Mouse (Mus musculus): Measurements from ENCODE around the gene Myh10. TPM values are rescaled to one million over a fixed set of nuclear protein-coding genes. Genes with fewer than 3 reads are reported as not detected.

Myh10 gene
- total RNA-seq, 2 experiments from 2014 or later: 79.4 to 100 TPM

GRCm38 (mm10) chr11:68742658-68743057 lies 51.3 kb downstream of the Myh10 start:
- DNase-seq: no peak
- intact Hi-C loops (cut with DNase I): no loop called here

- intact Hi-C loops (cut with DNase I): no loop called here
- DNase-seq: no peak
These were observed 52.8 kb downstream of the Myh10 start for GRCm38 (mm10) chr11:68744150-68744549.

GRCm38 (mm10) chr11:68745374-68746200 lies 54.2 kb downstream of the Myh10 start:
- DNase-seq: no peak
- intact Hi-C loops (cut with DNase I): no loop called here

GRCm38 (mm10) chr11:68748121-68748520 lies 56.8 kb downstream of the Myh10 start:
- DNase-seq: no peak
- intact Hi-C loops (cut with DNase I): no loop called here

- no peak for DNase-seq
- intact Hi-C loops (cut with DNase I): no loop called here
These were observed 58.8 kb downstream of the Myh10 start for GRCm38 (mm10) chr11:68750206-68750605.

GRCm38 (mm10) chr11:68750938-68751337 lies 59.6 kb downstream of the Myh10 start:
- DNase-seq: no peak
- intact Hi-C loops (cut with DNase I): no loop called here

GRCm38 (mm10) chr11:68754283-68754682 lies 62.9 kb downstream of the Myh10 start:
- intact Hi-C loops (cut with DNase I): no loop called here

GRCm38 (mm10) chr11:68756456-68757348 lies 65.3 kb downstream of the Myh10 start:
- DNase-seq: no peak
- intact Hi-C loops (cut with DNase I): no loop called here

More at GRCm38 (mm10) chr11:68754283-68754682, 62.9 kb downstream of the Myh10 start:
- no peak for DNase-seq

- DNase-seq: no peak
- intact Hi-C loops (cut with DNase I): no loop called here
These were observed 68.3 kb downstream of the Myh10 start for GRCm38 (mm10) chr11:68759691-68760090.

- intact Hi-C loops (cut with DNase I): no loop called here
- no peak for DNase-seq
These were observed 69.8 kb downstream of the Myh10 start for GRCm38 (mm10) chr11:68761155-68761554.

GRCm38 (mm10) chr11:68761664-68762063 lies 70.3 kb downstream of the Myh10 start:
- intact Hi-C loops (cut with DNase I): no loop called here
- DNase-seq: no peak

- intact Hi-C loops (cut with DNase I): no loop called here
- DNase-seq: peak; percentile 51 to 63
These were observed 73.3 kb downstream of the Myh10 start for GRCm38 (mm10) chr11:68764622-68765021.

GRCm38 (mm10) chr11:68767762-68768542 lies 76.6 kb downstream of the Myh10 start:
- intact Hi-C loops (cut with DNase I): no loop called here
- no peak for DNase-seq

- DNase-seq: no peak
- intact Hi-C loops (cut with DNase I): no loop called here
These were observed 78.6 kb downstream of the Myh10 start for GRCm38 (mm10) chr11:68769770-68770510.

- DNase-seq: no peak
- intact Hi-C loops (cut with DNase I): no loop called here
These were observed 84.8 kb downstream of the Myh10 start for GRCm38 (mm10) chr11:68776147-68776655.

GRCm38 (mm10) chr11:68777933-68778332 lies 86.6 kb downstream of the Myh10 start:
- intact Hi-C loops (cut with DNase I): no loop called here
- no peak for DNase-seq

GRCm38 (mm10) chr11:68778855-68779254 lies 87.5 kb downstream of the Myh10 start:
- intact Hi-C loops (cut with DNase I): no loop called here
- DNase-seq: no peak

GRCm38 (mm10) chr11:68779735-68780465 lies 88.5 kb downstream of the Myh10 start:
- no peak for DNase-seq
- intact Hi-C loops (cut with DNase I): no loop called here

- intact Hi-C loops (cut with DNase I): no loop called here
- DNase-seq: peak; percentile 61 to 62
These were observed 89.2 kb downstream of the Myh10 start for GRCm38 (mm10) chr11:68780466-68781114.
